Mouse (Mus musculus) MEL (cell line): ENCODE measurements around the gene Agl. TPM values are rescaled to one million over a fixed set of nuclear protein-coding genes. Genes with fewer than 3 reads are reported as not detected.

Experiments used
- DNase-seq: peaks from one replicate; pipeline ENCODE4 v3.0.0; 2011; ENCODE audit warnings: low read depth, low spot score
- H3K27ac ChIP-seq: 2 replicates; pipeline ENCODE4 v1.5.1; 2012; ENCODE audit warnings: low read depth, mild to moderate bottlenecking, control low read depth, low read length, moderate library complexity; ENCODE audit not compliant: control insufficient read depth
- H3K27me3 ChIP-seq, 2 experiments: fragments of 150-350 bp in 1 of 2; sonication (generic) in 1 of 2; 2 replicates each; pipeline ENCODE4 v1.6.1; 2012; ENCODE audit warnings: low read length in 2 of 2, mild to moderate bottlenecking in 2 of 2, improper control_type of control experiment in 1 of 2, moderate library complexity in 1 of 2; ENCODE audit not compliant: insufficient read depth in 2 of 2, control insufficient read depth in 1 of 2
- H3K36me3 ChIP-seq, 2 experiments: 2 replicates each; pipeline ENCODE4 v1.6.1; 2012 to 2014; ENCODE audit warnings: low read length in 2 of 2, improper control_type of control experiment in 1 of 2, inconsistent platforms in 1 of 2, mild to moderate bottlenecking in 1 of 2; ENCODE audit not compliant: insufficient read depth in 2 of 2, control insufficient read depth in 1 of 2
- H3K4me1 ChIP-seq, 2 experiments: fragments of 150-350 bp in 1 of 2; sonication (generic) in 1 of 2; 2 replicates each; pipeline ENCODE4 v1.6.1; 2012; ENCODE audit warnings: low read length in 2 of 2, improper control_type of control experiment in 1 of 2, mild to moderate bottlenecking in 1 of 2; ENCODE audit not compliant: insufficient read depth in 2 of 2, control insufficient read depth in 1 of 2
- H3K4me3 ChIP-seq, 2 experiments: fragments of 150-350 bp in 1 of 2; sonication (generic) in 1 of 2; 2 replicates each; pipeline ENCODE4 v1.5.1; 2012; ENCODE audit warnings: low read depth in 2 of 2, low read length in 2 of 2, mild to moderate bottlenecking in 2 of 2, moderate library complexity in 2 of 2, control low read depth in 1 of 2, improper control_type of control experiment in 1 of 2; ENCODE audit not compliant: control insufficient read depth in 1 of 2, insufficient read depth in 1 of 2
- H3K79me2 ChIP-seq: 2 replicates; pipeline ENCODE4 v1.6.1; 2012; ENCODE audit warnings: mild to moderate bottlenecking, low read length, moderate library complexity; ENCODE audit not compliant: control insufficient read depth, poor library complexity, insufficient read depth
- H3K9ac ChIP-seq: 2 replicates; pipeline ENCODE4 v1.6.1; 2012; ENCODE audit warnings: low read depth, mild to moderate bottlenecking, control low read depth, low read length, moderate library complexity; ENCODE audit not compliant: control insufficient read depth, poor library complexity, severe bottlenecking
- H3K9me3 ChIP-seq: fragments of 150-350 bp; sonication (generic); replicated peaks from 2 replicates; pipeline ENCODE4 v1.6.1; 2012; ENCODE audit warnings: mild to moderate bottlenecking, low read length, improper control_type of control experiment, moderate library complexity; ENCODE audit not compliant: insufficient read depth
- CHD1 ChIP-seq: IDR thresholded peaks from 2 replicates; pipeline ENCODE4 v1.6.1; 2012; ENCODE audit warnings: low read depth, mild to moderate bottlenecking, inconsistent platforms, low read length, improper control_type of control experiment
- CHD2 ChIP-seq: IDR thresholded peaks from 2 replicates; pipeline ENCODE4 v1.6.1; 2011; ENCODE audit warnings: low read length, improper control_type of control experiment
- ELF1 ChIP-seq: IDR thresholded peaks from 2 replicates; pipeline ENCODE4 v1.6.1; 2014; ENCODE audit warnings: low read depth, mild to moderate bottlenecking, inconsistent platforms, low read length, improper control_type of control experiment, moderate library complexity
- ETS1 ChIP-seq: IDR thresholded peaks from 2 replicates; pipeline ENCODE4 v1.6.1; 2012; ENCODE audit warnings: low read depth, mild to moderate bottlenecking, inconsistent platforms, low read length, improper control_type of control experiment, moderate library complexity
- GATA1 ChIP-seq: IDR thresholded peaks from 2 replicates; pipeline ENCODE4 v1.6.1; 2011; ENCODE audit warnings: low read depth, low read length, improper control_type of control experiment
- JUND ChIP-seq: IDR thresholded peaks from 2 replicates; pipeline ENCODE4 v1.6.1; 2011; ENCODE audit warnings: low read depth, mild to moderate bottlenecking, improper control_type of control experiment, low read length
- MAFK ChIP-seq: IDR thresholded peaks from 2 replicates; pipeline ENCODE4 v1.6.1; 2011; ENCODE audit warnings: low read depth, mild to moderate bottlenecking, low read length, improper control_type of control experiment, borderline replicate concordance
- MEF2A ChIP-seq: IDR thresholded peaks from 2 replicates; pipeline ENCODE4 v1.6.1; 2014; ENCODE audit warnings: low read depth, mild to moderate bottlenecking, inconsistent platforms, low read length, improper control_type of control experiment; ENCODE audit not compliant: poor library complexity, insufficient replicate concordance, severe bottlenecking; ENCODE audit errors: extremely low read depth
- MYC ChIP-seq: IDR thresholded peaks from 2 replicates; pipeline ENCODE4 v1.6.1; 2011; ENCODE audit warnings: low read depth, mild to moderate bottlenecking, low read length, improper control_type of control experiment, moderate library complexity
- NELFE ChIP-seq: IDR thresholded peaks from 2 replicates; pipeline ENCODE4 v1.6.1; 2011; ENCODE audit warnings: low read depth, low read length, improper control_type of control experiment
- POLR2AphosphoS2 ChIP-seq: IDR thresholded peaks from 2 replicates; pipeline ENCODE4 v1.6.1; 2011; ENCODE audit warnings: low read length, improper control_type of control experiment
- RAD21 ChIP-seq: IDR thresholded peaks from 2 replicates; pipeline ENCODE4 v1.6.1; 2011; ENCODE audit warnings: mild to moderate bottlenecking, low read depth, low read length, improper control_type of control experiment
- RCOR1 ChIP-seq: IDR thresholded peaks from 2 replicates; pipeline ENCODE4 v1.6.1; 2012; ENCODE audit warnings: low read depth, mild to moderate bottlenecking, inconsistent platforms, low read length, improper control_type of control experiment
- SIN3A ChIP-seq: IDR thresholded peaks from 2 replicates; pipeline ENCODE4 v1.6.1; 2012; ENCODE audit warnings: low read length, improper control_type of control experiment, inconsistent platforms
- TAL1 ChIP-seq: IDR thresholded peaks from 2 replicates; pipeline ENCODE4 v1.6.1; 2012; ENCODE audit warnings: mild to moderate bottlenecking, inconsistent platforms, low read length, moderate library complexity, mixed read lengths
- UBTF ChIP-seq: IDR thresholded peaks from 2 replicates; pipeline ENCODE4 v1.6.1; 2012; ENCODE audit warnings: low read depth, mild to moderate bottlenecking, inconsistent platforms, low read length, improper control_type of control experiment, moderate library complexity, borderline replicate concordance; ENCODE audit not compliant: insufficient read depth
- USF1 ChIP-seq: IDR thresholded peaks from 2 replicates; pipeline ENCODE4 v1.6.1; 2014; ENCODE audit warnings: low read depth, mild to moderate bottlenecking, inconsistent platforms, low read length, improper control_type of control experiment, moderate library complexity
- ZMIZ1 ChIP-seq: IDR thresholded peaks from 2 replicates; pipeline ENCODE4 v1.6.1; 2012; ENCODE audit warnings: low read depth, mild to moderate bottlenecking, inconsistent platforms, low read length, improper control_type of control experiment, moderate library complexity
- ZNF384 ChIP-seq: IDR thresholded peaks from 2 replicates; pipeline ENCODE4 v1.6.1; 2012; ENCODE audit warnings: low read depth, mild to moderate bottlenecking, inconsistent platforms, low read length, improper control_type of control experiment
- polyA plus RNA-seq, 2 experiments: library from polyadenylated mRNA; stranded (reverse) in 1 of 2; unstranded in 1 of 2; fragments of >175 nt in 1 of 2; fragments of >200 nt in 1 of 2; gene quantifications; 2 replicates each; pipeline versions ENCODE4 v1.2.1 to v1.2.4; 2012; ENCODE audit warnings: low replicate concordance in 2 of 2, low read depth in 1 of 2; ENCODE audit not compliant: insufficient read length in 2 of 2, insufficient read depth in 1 of 2, missing spikeins in 1 of 2
- total RNA-seq: library from RNA; depleted of rRNA; stranded (reverse); fragments of 300-350 nt; gene quantifications from 2 replicates; pipeline ENCODE4 v1.2.3, GENCODE M21; 2012

The Agl gene
- total and polyA plus RNA-seq, 3 experiments, result 4.6 to 21.1 (median 11.9) TPM

- TF ChIP-seq POLR2AphosphoS2 (no peak), MAFK (no peak), USF1 (no peak), TAL1 (peak; percentile 47), ETS1 (peak; percentile 56), CHD2 (no peak), RAD21 (no peak), UBTF (no peak), ZMIZ1 (no peak)
Observed at GRCm38 (mm10) chr3:116846084-116846483, 38.1 kb upstream of the Agl start (continued).

GRCm38 (mm10) chr3:116844880-116845579, 37.1 kb upstream of the Agl start:
- Histone ChIP-seq H3K27ac (peak overlapping the region; percentile 40), H3K27me3 (no peaks in the 10 kb centered on the region), H3K4me1 (peaks cover 14 to 36% of the 10 kb centered on the region in 2 experiments), H3K36me3 (peaks cover 0 to 28% of the 10 kb centered on the region in 2 experiments; a peak in 2 of 4 replicates), H3K9me3 (no peaks in the 10 kb centered on the region), H3K4me3 (0 out of 4 replicates have a peak overlapping the region, but pooled peaks of 1 of the 2 experiments have one; percentile 31), H3K79me2 (no peaks in the 10 kb centered on the region), H3K9ac (no peak overlapping the region)
- TF ChIP-seq JUND (peak; percentile 39; the same call in 1 of the 2 replicates), SIN3A (no peak), TAL1 (0 out of 2 replicates have a peak, but pooled peaks have one; percentile 25), RCOR1 (peak; percentile 61), MEF2A (peak; percentile 88; the same call in 1 of the 2 replicates), ETS1 (peak; percentile 58), ZNF384 (peak; percentile 93), GATA1 (no peak; the same call in 1 of the 2 replicates)
- DNase-seq, result peak; percentile 88

DNA sequence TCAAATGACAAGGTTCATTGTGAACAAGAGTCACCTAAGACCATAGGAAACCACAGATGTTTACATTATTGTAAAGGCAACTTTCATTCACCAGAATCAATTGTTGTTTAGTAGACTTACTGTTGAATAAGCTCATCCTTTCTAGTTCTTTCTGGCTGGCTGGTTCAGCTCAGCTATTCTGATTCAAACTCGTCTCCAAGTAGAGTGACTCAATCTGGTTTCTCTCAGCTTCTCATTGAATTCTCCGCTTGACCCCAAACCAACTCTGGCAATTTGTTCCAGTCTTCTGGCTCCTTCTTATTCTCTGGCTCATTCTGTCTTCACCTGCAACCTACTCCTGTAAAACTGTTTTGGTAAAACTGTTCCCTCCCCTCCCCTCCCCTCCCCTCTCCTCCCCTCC, 33.3 kb upstream of the Agl start:
- Histone ChIP-seq H3K4me1 (peaks cover 11 to 14% of the 10 kb centered on the region in 2 experiments), H3K27me3 (no peaks in the 10 kb centered on the region), H3K36me3 (peaks cover 0 to 11% of the 10 kb centered on the region in 2 experiments; a peak in 2 of 4 replicates), H3K9me3 (no peaks in the 10 kb centered on the region), H3K4me3 (no peak overlapping the region), H3K9ac (no peak overlapping the region), H3K27ac (no peak overlapping the region), H3K79me2 (no peaks in the 10 kb centered on the region)
- DNase-seq, result no peak
- TF ChIP-seq TAL1 (no peak), MYC (no peak), CHD1 (no peak), ELF1 (no peak), NELFE (no peak), POLR2AphosphoS2 (no peak)
